Mouse (Mus musculus): ENCODE measurements at regions not wholly inside any gene's neighbourhood (a gene's known extent, or its start where the extent isn't known, plus 50 kb on each side); places are given as distances from the start of the nearest gene placed in this dataset.

- DNase-seq, result peak in 1 of 2 experiments; percentile 2
These were observed 55.7 kb upstream of the Gabre start for GRCm38 (mm10) chrX:72330323-72330722.

GRCm38 (mm10) chrX:72328822-72329221 is 54.2 kb upstream of the Gabre start:
- no peak for DNase-seq
